Mouse (Mus musculus) c-Kit-positive CD71-positive TER-119-positive erythroid progenitor cells, embryonic 14.5 days (primary cell): ENCODE results near the gene Opcml.

Experiments used
- DNase-seq: peaks from one replicate; pipeline ENCODE4 v3.0.0-alpha.2; 2013; ENCODE audit warnings: low spot score

Gene Opcml

DNA sequence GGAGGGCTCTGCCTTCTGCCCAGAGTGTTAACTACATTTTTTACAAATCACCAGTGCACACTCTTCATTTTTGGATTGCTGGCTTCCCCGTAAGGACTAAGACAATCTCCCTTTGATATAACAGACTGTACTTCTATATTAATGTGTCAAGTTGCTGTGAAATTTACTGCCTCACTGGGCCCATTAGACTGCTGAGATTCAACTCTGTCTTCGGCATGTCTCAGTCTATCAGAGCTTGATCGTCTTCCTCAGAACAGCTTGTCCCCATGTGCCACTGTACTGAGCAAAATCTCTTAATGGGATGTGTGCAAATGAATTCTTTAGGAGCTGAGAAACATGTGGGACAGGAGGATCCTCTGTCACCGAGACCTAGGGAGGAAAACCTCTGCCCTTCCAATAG, 970.9 kb downstream of the Opcml start:
- DNase-seq: no peak

DNA sequence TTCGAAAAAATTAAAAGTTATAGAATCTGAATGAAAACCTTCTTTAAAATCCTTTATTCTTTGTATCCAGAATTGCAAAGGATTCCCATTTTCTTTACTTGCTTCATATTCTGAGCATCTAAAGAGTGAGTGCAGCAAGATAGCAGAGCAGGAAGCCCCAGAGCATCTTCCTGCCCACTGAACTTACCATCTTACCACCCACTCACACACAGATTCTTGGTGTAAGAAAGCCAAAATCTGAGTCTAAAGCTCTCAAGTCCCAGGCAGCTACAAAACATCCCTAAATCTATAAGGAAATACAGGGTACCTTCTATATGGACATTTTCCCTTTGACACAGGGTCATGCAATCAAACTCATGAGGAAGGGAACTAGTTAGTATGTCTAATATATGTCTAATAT, 973.6 kb downstream of the Opcml start:
- no peak for DNase-seq

DNA sequence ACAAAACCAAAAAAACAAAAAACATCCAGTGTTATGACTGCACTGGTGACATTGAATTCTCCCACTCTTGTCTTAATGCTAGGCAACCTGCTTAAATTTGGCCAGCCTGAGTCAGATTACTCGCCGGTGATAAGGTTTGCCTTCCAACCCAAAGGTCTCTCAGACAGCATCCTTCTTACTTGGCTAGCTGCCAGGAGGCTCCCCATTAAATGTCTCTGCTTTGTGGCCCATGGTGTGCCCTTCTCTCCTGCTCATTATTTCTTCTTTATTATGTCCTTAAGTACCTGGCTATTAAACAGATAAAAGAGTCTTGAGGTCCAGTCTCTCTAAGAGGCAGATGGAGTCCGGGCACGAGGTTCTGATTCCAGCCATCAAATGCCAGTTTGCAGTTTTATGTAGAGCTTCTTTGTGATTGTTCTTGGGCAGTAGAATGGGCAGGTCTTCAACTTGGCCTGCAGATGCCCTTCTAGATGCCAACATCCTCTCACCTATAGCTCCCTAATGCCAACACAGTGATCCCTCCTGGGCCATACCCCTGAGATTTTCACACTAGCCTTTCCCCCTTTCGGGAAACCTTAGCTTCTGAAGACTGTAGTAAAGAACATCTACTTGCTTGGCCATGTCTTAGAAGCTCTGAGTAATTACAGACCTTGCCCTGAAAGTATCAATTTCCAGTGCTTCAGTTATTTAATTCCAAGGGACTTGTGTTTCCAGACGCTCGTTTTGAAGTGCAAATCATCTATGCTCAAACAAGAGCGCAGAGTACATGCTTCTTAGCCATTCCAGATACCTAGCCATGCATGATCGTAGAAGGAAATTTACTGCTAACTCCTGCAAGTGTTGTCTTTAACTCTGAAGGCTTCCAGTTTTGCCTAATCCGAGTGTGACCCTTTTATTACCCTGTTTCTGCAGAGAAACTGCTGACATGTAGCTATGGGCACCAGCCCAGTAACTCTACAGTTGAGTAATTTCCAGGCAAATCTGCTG, 986.2 kb downstream of the Opcml start:
- DNase-seq: no peak

DNA sequence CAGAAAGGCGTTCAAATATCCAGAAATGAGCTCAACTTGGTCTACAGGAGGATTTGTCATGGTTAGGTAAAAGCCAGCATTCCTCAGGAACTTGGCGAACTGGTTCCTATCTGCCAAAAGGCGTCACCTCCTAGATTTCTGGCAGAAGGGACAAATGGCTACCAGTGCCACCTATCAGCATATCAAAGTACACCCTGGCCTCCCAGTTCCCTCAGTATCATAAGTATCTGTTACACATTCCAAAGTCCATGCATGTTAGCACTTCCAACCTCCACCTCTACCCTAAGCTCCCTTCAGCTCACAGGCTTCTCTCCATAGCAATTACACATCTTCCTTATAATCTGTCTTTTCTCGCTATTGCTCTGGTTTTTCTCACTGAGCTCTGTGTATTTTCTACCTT, 993.3 kb downstream of the Opcml start:
- no peak for DNase-seq

DNA sequence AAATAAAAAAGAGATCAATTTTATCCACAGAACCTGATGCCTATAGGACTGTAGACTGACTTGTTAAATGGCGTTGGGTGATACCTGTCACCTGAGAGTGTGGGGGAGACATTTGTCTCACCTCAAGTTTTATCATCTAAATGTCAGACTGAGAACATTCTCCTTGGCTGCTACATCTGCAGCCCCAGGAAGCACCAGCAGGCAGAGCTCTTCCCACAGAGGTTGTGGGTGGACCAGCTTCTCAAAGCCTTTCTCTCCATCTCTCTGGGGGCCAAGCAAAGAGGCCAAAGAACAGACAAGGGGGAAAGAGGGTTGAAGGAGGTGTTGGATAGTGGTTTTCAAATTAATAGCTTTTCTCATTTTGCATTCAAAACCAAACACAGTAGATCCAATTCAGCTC, 998.9 kb downstream of the Opcml start:
- no peak for DNase-seq

DNA sequence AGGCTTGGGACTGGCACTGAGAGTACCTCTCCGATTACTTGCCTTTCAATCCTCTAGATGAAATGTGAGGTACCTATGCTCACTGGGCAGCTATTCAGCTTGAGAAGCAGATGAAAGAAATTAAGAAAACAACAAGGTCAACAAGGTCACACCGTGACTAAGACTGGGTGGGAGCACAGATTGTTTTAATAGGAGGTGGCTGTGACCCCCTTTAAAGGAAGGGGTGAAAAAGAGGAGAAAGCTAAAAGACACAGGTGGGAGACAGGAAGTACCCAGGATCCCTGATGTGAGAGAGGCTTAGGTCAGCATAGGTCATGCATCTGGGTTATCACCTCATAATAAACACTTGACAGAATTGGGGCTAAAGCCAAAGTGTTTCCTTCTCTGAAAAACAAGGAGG, 1009.5 kb downstream of the Opcml start:
- no peak for DNase-seq

DNA sequence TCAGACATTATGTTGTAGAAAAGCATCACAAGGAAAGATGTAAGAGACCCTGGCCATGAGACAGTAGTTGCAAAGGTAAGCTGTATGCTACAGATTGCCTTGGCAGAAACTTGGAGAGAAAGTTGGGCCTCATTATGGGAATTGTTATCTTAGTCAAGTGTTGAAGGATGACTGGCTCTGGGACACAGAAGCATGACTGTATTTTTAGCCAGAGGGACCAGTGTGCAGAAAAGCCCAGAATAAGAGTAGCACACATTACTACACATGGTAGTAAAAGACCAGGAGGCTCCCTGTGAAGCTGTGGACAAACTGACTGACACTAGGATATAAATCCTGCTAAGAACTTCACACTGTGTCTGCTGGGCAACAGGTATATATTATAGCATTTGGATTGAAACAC, 1016.1 kb downstream of the Opcml start:
- no peak for DNase-seq

DNA sequence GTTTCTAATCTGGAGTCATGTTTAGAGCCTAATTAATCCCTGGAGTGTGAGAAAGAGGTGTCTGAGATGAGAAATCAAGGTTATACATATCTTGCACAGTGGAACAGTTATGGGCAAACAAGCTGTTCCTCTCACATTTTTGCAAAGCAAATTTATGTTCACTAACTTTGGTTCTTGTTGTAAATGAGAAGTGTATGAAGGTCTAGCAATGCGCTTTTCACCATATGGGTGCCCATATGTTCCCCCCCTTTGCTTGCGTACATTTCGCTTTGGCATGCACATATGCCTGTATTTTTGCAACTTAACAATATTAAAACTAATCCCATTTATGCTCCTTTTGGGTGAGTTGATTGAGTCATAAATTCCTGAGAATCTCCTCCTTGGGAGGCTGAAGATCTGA, 1031.5 kb downstream of the Opcml start:
- no peak for DNase-seq

DNA sequence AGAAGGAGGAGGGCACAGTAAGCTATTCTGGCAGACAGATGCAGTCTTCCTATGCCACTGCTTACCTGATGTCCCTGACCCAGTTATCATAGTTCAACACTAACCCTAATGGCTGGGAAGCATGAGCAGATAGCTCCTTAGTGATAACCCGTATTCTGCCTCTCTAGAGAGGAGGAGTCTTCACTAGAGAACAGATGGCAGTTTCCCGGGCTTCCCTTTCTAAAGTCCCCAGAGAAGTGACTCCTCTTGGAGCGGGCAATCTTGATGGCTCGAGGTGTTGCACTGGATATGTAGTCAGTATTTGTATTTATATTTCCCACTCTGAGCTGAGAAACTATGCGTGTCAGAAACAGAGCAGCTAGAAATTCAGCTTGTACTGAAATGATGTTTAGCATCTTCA, 1031.9 kb downstream of the Opcml start:
- DNase-seq: no peak

DNA sequence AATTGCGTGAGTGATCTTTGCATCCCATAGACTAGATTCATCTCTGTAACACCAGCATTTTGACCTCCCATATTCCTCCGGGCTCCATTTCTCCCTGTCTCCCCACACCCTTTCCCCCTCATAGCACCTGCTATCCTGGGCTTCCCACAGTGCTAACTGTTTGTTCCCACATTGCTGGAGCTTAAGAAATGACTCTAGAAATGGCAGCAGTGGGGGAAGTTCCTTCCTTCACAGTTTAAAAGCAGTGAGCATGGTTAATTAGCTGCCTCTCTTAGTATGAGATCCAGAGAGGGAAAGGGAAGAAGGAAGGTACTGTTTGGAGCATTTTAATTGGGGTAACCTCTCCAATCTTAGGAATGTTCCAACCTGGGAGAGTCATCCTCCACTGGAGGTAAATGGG, 1035.2 kb downstream of the Opcml start:
- DNase-seq: no peak

DNA sequence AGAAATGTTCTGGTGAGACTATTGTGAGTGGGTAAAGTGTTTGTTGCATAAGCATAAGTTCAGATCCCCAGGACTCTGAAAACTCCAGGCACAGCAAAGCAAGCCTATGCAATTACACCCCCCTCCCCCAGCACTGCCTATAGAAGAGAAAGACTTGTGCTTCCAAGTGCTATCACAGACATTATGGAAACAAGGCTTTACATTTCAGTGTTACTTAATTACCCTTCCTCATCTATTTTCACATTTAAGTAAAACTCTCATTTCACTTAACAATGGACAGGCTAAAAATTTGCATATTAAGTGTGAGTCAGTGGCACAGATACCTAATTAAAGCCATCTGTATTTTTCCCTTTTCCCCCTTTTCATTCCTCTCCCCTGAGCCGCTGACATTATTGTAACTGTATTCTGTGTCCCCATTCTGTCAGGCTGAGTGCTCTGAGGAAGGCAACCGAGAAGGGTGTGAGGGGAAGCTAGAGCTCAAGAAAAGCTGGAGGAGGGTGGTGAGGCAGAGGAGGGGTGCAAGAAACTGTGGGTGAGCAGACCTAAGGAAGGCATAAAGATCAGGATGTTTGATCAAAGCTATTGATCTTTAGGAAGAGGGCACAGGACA, 1055.5 kb downstream of the Opcml start:
- no peak for DNase-seq

DNA sequence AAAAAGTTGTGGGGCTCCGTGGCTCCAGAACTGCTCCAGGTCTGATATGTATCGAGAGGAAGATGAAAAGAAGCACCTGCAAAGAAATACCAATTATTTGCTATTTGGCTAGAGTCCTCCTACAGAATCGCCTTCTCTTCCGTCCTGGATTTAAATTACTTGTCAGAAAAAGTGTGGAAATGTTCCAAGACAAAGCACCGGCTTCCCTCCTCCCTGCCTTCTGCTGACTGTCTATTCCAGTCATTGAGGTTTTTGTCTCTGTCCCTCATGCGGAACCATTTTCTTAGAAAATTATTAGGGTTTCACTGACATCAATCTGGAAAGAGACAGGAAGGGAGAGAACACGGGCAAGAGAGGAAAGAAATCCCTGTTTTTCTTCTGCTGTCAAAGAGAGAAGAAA, 1065.3 kb downstream of the Opcml start:
- DNase-seq: no peak

DNA sequence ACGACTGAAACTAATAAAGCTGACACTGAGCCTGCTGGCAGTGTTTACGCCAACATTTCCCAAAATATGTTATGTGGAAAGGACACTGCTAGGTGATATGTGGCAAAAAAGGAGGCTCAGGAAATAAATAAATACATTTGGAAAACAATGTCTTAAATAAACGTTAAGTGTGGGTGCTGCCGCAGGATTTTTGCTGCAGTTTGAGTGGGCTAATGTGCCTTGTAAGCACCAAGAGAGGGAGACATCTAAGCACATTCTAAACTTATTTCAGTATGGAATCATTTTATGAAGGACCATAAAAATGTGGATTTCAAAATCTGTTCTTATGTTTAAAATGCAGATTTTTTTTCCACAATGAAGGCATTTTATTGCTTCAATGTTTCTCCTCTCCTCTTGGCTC, 1071.4 kb downstream of the Opcml start:
- no peak for DNase-seq

DNA sequence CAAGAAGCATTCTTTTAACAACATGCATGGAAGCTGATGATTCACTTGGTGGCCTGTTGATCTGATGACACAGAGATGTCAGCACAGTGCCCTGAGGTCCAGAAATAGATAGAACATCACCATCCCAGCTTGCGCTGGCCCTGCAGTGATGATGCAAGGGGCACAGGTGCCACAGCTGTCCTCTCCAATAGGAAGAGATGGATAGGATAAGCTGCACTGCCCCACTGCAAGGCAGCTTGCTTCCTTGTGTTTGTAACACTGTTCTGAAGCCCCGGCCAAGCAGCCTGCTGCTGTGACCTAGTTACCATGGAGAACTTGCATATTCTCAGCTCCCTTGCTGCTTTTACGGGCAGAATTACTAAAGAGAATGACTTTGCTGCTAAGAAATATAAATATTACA, 1076.7 kb downstream of the Opcml start:
- DNase-seq: no peak

DNA sequence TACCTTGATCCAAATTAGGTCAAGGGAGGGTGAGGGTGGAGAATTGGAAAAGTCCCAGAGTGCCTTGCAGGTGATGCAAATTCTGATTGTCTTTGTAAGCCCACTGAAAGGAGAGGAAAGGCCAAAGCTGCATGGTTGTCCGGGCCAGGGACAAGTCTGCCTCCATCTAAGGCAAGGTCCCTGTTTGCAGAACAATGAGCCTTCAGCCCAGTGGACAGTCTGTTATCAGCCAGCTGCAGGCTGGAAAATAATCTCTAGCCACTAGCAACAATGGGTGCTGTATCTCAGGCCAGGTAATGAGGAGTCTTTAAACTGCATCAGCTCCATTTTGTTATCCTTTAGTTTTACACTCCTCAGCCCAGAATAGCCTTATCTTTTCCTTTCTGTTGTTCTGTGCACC, 1079.9 kb downstream of the Opcml start:
- no peak for DNase-seq

DNA sequence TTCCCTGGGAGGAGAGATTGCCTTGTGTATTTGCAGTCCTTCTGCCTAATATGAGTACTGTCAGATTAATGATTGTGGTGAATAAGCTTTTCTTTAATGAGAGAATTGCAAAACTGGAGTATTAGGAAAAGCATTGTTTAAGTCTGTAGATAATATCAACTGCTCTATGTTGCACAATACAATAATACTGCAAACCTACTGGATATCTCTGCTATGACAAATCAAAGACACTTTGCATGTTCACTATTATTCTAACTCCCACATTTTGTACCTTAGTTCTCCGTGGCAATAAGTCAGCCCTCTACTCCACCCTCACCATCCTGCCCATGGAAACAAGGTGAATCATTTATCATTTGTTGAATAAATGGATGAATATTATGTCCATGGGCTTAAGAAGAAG, 1092.0 kb downstream of the Opcml start:
- DNase-seq: no peak

DNA sequence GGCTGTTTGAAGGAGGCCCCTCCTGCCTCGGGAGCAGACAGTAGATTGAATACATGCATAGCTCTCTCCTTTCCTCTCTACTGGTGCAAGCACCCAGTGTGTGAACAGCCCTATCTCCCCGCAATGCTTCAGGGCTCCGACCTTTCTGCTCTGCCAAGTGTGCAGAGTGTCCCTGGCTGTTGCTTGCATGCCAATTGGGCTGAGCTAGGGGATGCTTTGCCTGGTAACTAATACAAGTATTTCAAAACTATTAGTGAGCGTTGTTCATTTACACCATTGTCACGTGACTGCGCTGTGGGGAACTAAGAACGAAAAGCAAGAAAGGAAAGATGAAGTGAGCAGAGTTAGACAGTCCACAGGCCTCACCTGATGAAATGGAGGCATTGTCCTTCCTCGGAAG, 1101.0 kb downstream of the Opcml start:
- no peak for DNase-seq

DNA sequence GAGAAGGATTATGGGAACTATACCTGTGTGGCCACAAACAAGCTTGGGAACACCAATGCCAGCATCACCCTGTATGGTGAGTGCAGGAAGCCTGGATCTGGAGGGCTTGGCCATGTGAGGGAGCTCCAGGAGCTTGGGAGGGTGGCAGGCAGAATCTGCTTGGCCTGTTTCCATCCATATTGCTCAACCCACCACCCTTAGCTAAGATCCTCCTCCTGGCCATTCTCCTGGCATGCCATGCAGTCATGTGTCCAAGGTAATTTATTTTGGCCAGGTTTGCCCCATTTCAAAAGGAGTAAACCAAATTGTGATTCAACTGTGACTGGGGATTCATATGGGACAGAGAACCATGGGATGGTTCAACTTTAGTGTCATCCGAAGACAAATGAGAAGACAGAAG, 1112.7 kb downstream of the Opcml start:
- DNase-seq: no peak

DNA sequence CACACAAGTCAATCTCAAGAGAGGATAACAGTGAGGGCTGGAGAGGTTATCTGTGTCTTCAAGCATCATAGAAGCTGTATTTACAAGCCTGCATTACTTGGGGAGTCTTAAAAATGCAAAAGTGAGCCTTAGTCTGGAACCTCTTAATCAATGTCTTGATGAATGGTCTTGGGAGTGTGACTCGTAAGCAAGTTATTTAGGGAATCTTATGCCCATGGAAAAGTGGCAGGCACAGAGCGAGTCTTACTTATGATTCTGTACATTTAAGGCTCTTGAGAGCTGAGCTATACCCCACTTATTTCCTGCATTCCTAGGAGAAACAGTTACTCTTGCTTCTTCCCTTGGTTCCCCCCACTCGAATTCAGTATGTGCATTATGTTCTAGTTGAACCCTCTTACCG, 1119.2 kb downstream of the Opcml start:
- no peak for DNase-seq

DNA sequence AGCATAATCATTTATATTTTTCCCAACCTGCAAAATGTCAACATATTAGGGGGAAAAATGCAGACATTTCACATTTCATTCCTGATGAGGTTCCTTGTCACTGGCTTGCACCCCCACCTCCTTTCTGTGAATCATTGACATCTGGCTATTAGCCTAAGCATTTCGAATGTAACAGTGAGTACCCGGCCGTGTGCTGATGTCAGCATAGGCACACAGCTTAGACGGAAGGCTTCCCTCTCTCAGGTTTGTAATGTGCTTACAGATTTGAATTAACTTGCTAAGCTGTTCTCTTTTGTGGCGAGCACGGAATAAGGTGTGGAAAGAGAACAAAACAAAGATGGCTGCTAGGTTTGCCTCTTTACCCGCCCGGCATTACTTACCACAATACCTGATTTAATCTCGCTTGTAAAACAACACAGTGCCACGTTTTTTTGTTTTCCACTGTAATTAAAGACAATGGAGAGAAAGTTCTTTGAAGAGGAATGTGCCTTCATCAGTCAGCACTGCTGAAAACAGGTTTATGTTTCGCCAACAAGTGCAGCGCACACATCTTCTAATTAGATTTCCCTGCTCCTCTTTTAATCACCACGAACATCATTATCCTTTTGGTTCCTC, 1121.1 kb downstream of the Opcml start:
- no peak for DNase-seq

DNA sequence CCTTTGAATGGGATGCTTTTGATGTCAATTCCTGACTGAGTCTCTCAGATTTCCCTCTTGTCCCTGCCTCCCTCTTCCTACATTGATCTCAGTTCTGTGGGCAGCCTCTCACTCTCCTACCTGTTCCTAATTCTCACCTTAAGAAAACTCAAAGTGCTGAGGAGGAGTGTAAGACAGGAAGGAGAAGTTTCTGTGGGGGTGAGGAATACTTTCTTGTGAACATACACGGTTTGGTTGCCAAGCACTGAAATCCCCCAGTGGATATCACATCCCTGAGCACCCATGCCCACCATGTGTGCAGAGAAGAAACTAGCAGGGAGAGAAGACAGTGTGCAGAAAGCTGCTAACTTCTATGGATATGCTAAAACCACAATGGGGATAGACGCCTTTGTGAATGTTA, 1141.5 kb downstream of the Opcml start:
- no peak for DNase-seq

DNA sequence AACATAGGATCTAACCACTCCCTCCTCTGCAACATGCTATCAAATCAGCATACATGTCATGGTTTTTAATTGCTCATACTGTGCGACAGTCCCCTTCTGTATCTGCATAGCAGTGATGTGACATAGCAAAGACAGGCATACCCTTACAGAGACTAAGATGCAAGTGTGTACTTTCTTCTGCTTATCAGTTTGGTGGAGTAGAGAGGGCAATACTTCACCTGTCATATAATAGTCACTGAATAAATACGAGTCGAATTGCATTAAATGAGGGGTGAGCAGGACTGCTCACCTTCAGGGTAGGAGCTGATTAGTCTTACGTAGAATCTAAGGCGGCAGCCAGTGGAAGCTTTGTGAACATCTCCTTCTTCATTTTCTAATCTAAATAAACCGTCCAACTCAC, 1146.6 kb downstream of the Opcml start:
- DNase-seq: no peak

DNA sequence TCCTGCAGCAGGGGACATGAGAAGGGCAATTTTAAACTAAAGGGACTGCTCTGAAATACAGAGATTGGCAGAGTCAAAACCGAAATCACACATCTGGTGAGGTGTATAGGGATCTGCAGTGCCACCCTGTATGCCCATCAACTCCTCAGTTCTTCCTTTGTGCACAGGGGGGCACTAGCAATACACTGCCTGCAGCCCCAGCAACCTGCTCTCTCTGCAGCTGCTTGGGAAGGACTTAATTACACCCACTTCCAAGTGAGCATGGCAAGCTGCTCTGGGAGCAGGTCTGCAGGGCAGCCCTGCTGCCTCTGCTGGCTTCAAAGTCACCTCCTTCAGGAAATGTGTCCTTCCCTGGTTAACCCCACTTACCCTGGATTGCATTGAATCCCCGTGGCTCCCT, 1147.4 kb downstream of the Opcml start:
- no peak for DNase-seq
